Mouse (Mus musculus): ENCODE data around the gene Ncoa1.

DNA sequence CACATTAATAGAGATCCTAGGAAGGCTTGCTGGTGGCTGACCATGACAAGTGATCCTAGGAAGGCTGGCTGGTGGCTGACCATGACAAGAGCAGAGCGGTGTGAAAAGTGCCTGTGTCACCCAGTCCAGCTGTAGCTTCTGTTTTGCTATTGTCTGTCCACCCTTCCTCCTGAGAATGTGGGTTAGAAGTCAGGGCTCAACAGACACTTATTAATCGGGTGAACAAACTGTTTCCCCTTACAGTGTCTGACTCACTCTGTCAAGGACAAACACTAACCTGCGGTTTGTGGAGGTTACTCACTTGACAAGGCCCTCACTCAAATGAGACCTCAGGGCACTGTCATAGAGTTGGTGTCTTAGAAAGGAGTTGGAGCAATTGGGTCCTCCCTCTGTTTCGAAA lies 278.3 kb downstream of the Ncoa1 start:
- TF ChIP-seq POLR2A (IDR thresholded peaks at IDR 0.05; ENCODE audit: insufficient read depth, low read depth, low read length) (no peak), CTCF (IDR thresholded peaks at IDR 0.05) (no peak), EP300 (IDR thresholded peaks at IDR 0.05; ENCODE audit: insufficient read depth, low read depth, low read length) (no peak)

Data from heart, adult 2 months (tissue).